Mouse (Mus musculus) cerebellum, postnatal 10 days (tissue): ENCODE data around the gene Arsb.

Source experiments
- DNase-seq, 2 experiments: peaks; one replicate each; pipeline ENCODE4 v3.0.0; 2021; ENCODE audit warnings: mixed read lengths in 2 of 2

Gene Arsb

DNA sequence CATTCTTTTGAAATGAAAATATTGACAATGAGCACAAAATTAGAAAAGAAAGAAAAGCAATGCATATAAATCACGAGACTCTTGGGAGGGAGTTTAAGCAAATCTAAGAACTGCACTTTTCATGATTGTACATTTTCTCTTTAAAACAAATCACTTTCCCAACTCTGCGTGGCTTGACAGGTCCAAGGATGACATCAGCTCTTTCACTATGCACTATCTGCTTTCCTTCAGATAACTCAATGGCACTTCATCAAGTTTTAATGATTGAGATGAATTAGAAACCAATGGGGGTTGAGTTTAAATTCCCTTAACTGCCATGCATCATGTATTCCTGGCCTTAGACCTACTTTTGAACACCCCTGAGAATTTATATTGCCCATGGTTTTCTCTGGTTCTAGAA is 124.0 kb downstream of the Arsb start:
- DNase-seq: no peak

- DNase-seq: no peak
Measured at GRCm38 (mm10) chr13:93897943-93898826, 126.8 kb downstream of the Arsb start.

DNA sequence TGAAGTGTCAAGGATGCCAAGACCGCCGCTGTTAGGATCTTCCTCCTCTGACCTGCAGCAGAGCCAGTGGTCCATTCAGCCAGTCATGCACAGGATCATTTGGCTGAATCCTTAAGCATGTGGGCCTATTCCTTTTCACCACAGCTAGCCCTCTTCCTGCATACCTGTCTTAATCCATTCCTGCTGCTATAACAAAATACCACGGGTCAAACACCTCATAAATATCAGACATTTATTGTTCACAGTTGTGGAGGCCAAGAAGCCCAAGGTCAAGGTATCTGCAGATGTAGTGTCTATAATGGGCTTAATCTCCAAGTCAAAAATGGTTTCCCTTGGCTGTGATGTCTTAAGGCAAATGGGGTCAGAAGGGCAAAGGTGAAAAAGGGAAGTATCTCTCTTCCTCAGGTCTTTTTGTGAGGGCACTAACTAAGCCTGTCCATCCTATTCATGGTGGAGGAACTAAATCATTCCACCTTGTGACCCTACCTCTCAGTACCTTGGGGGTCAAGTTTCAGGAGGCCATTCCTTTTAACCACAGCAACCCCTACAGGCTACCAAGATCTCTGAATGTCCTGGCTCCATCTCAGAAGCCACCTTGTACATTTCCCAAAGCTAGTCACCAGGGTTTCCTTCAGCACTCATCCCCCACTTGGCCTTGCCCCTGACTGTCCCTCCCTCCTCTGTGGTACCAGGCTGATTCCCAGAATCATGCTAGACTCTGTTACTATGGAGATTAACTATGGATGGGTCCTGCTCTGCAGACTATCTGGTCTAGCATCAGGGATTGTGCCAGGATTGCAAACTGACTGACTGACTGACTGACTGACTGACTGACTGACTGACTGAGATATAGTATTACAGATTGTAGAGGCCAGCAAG is 128.2 kb downstream of the Arsb start:
- no peak for DNase-seq

DNA sequence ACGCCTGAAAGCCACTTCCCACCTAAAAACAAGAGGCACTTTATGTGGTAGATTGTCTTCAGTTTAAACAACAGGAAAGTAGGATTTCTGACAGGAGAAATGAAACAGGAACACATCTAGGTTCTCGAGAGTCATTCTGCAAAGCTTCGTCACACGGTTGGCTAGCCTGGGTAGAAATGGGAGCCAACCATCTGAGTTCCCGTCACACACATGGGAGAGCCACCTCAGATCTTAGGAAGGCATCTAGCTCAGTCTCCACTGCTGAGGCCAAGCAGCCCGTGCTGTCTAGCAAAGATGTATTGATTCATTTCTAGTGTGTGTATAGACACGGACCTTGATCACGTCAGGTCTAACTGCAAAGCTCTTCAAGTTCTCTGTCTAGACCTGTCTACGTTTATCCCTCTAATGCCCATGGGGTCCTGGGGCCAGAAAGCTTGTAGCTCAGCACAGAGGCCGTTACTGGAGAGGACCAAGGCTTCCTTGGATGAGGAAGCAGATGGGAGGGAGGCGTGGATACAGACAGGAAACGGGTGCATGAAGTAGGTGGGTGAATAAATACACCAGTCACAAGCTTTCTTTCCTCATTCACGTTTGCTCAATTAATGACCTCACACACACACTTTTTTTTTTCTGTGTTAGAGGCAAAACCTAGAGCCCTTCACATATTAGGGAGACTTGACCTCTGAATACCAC is 129.7 kb downstream of the Arsb start:
- no peak for DNase-seq

- no peak for DNase-seq
Measured at GRCm38 (mm10) chr13:93902126-93902525, 130.7 kb downstream of the Arsb start.

GRCm38 (mm10) chr13:93906552-93907245 is 135.3 kb downstream of the Arsb start:
- no peak for DNase-seq

DNA sequence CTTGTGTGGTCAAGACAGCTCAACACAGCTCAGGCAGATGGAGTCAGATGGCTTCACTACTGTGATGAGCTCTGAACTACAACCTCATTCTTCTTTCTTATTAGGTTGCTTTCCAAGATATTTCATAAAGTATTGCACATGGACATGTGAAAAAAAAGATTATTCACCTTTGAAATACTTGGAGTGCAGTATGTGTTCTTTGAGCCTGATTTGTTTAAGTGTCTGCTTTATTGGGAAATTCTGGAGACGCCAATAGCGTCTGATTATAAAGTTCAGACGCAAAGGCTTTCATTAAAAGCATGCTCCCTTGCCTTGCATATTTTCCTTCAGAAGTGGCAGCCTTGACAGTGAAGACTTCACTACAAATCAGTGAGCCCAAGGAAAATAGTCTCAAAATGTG is 136.5 kb downstream of the Arsb start:
- no peak for DNase-seq

DNA sequence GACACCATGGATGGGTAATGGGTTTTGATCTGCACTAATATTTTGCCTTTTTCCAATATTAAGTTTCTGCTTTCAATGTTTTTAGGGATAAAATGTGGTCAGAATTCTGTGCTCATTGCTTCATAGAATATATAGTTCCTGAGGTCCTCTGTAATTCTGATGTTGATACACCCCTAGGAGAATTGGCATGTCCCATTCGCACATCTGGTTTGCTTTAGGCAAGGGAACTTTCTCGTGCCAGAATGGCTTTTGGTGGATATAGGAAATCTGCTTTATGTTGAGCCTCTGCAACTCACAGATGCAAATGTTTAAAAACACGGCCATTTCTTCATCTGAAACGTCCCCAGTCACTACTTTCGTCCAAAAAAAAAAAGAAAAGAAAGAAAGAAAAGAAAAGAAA is 138.4 kb downstream of the Arsb start:
- DNase-seq: no peak

- peak in 1 of 2 experiments; percentile 29 for DNase-seq
Measured at GRCm38 (mm10) chr13:93911037-93911436, 139.6 kb downstream of the Arsb start.

GRCm38 (mm10) chr13:93912326-93912915 is 141.0 kb downstream of the Arsb start:
- no peak for DNase-seq

DNA sequence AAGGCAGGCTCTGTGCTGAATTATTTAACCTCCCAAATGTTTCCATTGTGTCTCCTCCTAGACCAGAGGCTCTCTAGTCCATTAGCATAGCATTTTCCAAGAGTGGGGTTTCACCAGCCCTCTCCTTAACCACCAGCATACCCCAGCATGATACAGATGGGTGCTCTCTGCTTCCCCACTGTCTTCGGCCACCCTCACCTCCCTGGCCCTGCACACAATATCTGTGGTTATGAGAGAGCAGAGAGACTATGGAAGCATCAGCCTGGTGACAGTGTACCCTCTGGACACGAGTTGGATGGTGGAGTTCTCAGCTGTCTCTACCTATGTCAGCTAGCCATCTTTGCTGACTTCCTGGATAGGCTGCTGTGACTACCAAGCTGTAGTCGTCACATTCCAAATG is 142.8 kb downstream of the Arsb start:
- no peak for DNase-seq

DNA sequence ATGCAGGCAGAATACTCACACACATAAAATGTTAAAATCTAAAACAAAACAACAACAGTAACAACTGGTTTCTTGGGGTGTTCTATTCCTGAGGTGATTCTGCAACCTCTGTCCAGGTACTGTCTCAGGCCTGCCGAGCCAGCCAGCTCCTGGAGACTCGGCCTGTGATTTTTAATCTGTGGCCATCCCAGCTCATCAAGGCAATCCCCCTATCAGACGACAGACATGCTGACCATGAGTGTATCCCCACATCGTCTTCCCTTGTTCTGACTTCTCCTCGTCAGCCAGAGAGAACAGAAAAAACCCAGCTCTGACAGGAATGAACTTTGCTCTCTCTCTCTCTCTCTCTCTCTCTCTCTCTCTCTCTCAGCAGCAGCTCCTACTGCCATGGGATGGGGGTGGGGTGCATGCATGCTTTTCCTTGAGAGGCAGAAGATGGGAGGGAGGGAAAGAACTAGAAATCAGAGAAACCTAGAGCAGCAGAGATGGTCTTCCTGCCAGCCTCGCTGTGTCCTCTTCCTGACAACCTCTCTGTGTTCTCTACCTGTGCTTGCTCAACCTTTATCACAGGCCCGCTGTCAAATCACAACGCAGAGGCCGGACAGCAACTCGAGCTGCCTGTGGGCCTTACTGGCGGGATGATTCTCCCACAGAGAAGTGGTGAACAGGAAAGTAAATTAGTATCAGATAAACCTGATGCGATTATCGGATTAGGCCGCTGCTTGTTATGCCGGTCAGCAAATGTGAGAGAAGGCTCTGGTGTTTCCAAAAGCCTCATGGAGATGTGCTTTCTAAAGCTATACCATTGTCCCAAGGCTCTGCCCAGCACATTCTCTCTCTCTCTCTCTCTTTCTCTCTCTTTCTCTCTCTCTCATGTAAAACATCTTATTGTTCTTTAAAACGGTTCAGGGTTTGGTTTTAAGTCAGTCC is 144.5 kb downstream of the Arsb start:
- no peak for DNase-seq

- no peak for DNase-seq
Measured at GRCm38 (mm10) chr13:93919536-93919935, 148.1 kb downstream of the Arsb start.

- DNase-seq: no peak
Measured at GRCm38 (mm10) chr13:93920080-93920785, 148.8 kb downstream of the Arsb start.

DNA sequence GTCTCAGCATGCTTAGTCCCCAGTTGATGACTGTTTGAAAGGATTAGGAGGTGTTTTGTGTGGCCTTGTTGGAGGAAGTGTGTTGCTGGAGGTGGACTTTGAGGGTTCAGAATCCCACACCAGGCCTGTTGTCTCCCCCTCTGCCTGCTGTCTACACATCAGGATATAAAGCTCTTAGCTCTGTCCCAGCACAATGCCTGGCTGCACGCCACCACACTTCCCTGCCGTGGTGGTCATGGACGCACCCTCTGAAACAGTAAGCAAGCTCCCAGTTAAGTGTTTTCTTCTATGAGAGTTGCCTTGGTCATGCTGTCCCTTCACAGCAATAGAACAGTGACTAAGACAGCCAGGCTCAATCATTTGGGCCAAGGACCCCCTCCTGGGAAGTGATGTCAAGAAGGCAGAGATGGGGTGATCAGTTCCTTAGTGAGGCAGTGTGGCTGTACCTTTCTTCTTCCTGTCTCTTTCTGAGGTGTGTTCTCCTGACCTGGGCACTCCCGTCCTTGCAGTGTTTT is 149.4 kb downstream of the Arsb start:
- no peak for DNase-seq

- no peak for DNase-seq
Measured at GRCm38 (mm10) chr13:93921831-93922565, 150.6 kb downstream of the Arsb start.

GRCm38 (mm10) chr13:93922566-93922910 is 151.1 kb downstream of the Arsb start:
- no peak for DNase-seq

- DNase-seq: no peak
Measured at GRCm38 (mm10) chr13:93924735-93925432, 153.5 kb downstream of the Arsb start.
